Mouse (Mus musculus) T-helper 1 cell (primary cell): ENCODE results near the gene Cacna1i.

Source experiments
- in situ Hi-C: fragments of 300-600 bp; cut with MboI, MseI; formaldehyde crosslinking; loops from one replicate; pipeline ENCODE4 v1.15.1; 2025; ENCODE audit warnings: high pct_unique_total_duplicates

The Cacna1i gene

GRCm38 (mm10) chr15:80327743-80328540, 40.9 kb downstream of the Cacna1i start:
- in situ Hi-C loops: no loop called here

- in situ Hi-C loops: no loop called here
These were observed 43.2 kb downstream of the Cacna1i start for GRCm38 (mm10) chr15:80330276-80330675.

GRCm38 (mm10) chr15:80334766-80335165, 47.7 kb downstream of the Cacna1i start:
- in situ Hi-C loops: no loop called here

DNA sequence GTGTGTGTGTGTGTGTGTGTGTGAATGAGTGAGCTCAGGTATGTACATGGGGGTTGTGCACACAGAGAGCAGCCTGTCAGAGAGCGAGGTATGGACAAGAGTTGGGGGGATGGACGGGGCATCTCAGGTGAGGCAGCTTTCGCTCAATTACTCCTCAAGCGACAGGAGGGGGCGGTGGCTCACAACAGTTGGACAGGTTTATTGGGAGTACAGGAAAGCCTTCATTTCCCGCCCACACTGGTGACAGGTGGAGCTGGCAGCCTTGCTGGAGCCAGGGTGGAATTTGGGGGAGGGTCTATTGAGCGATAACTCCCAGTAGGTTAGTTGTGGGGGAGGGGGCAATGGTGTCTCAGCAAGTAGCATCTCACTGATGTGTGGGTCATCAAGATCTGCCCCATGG, 48.2 kb downstream of the Cacna1i start:
- in situ Hi-C loops: no loop called here

- in situ Hi-C loops: no loop called here
These were observed 53.3 kb downstream of the Cacna1i start for GRCm38 (mm10) chr15:80340348-80340747.

GRCm38 (mm10) chr15:80342394-80342793, 55.4 kb downstream of the Cacna1i start:
- in situ Hi-C loops: no loop called here

- in situ Hi-C loops: no loop called here
These were observed 56.0 kb downstream of the Cacna1i start for GRCm38 (mm10) chr15:80343031-80343430.

DNA sequence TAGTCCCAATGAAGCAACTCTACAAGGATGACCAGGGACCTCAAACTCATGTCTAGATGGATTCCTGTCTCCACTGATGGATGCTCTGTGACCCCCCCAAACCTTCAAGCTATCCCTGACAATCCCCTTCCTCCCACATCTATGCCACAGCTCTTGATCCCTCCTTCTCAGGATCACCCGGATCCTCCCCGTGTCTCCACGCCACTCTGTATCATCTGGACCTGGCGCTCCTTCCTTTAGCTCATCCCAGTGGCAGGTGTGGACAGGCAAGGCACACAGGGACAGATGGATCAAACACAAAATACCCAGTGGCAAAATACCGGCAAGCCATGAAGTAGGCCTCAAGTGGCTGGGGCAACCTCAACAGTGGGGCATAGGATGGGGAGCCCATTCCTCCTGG, 56.7 kb downstream of the Cacna1i start:
- in situ Hi-C loops: no loop called here

DNA sequence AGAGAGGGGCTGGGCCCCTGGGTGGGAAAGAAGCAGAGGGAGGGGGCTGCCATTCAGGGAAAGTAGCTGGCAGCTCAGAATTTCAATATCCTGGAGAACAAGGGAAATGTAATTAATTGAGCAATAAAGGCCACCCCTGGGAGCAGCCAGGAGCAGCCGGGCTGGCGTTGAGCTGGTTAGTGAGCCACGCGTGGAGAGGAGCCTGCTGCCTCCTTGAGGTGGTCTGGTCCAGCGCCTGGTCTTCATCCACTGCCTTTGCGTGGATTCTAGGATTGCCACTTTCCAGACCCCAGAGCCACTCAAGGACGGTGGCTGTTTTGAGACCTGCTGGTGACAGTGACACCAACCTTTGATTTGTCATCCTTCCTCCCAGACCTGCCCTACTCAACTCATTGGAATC, 59.5 kb downstream of the Cacna1i start:
- in situ Hi-C loops: loop anchor here (5.0 kb wide), 1 partner anchor 71 kb away; no protein-coding TSS in a partner anchor

DNA sequence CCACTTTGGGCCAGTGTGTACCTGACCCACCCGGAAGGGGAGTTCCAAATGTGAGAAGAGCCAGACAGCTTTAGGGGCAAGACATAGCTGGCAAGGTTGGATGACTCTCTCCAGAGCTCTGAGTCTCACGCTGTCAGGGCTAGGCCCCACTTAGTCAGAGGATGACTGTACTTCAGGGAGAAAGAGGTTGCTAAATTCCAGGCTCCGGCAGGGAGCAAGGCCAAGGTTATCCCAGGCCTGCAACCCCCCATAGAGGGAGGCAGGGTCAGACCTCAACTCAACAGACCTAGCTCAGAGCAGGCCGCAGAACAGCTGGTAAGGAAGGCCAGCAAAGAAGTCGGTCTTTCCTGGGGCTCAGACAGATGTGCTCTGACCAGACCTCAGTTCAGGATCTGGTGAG, 63.4 kb downstream of the Cacna1i start:
- in situ Hi-C loops: no loop called here

- in situ Hi-C loops: no loop called here
These were observed 71.8 kb downstream of the Cacna1i start for GRCm38 (mm10) chr15:80358798-80359197.

DNA sequence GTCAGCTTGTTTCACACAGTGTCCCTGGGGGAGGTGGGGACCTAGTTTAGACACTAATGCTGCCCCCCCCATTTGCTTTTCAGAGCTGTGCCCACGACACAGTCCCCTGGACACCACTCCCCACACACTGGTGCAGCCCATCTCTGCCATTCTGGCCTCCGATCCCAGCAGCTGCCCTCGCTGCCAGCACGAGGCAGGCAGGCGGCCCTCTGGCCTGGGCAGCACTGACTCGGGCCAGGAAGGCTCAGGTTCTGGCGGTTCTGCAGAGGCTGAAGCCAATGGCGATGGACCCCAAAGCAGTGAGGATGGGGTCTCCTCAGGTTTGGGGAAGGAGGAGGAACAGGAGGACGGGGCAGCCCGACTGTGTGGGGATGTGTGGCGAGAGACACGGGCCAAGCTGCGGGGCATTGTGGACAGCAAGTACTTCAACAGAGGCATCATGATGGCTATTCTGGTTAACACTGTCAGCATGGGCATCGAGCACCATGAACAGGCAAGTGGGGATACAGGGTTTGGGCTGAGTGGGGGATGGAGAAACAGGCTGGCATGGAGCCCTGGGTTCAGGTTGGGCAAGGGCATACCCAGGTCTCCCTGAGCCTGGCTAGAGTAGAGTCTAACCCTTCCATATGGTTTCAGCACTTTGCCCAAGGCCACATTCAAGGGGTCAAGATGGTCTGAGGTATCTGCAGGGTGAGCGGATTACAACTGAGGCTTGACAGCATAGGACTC, 74.9 kb downstream of the Cacna1i start:
- in situ Hi-C loops: no loop called here

DNA sequence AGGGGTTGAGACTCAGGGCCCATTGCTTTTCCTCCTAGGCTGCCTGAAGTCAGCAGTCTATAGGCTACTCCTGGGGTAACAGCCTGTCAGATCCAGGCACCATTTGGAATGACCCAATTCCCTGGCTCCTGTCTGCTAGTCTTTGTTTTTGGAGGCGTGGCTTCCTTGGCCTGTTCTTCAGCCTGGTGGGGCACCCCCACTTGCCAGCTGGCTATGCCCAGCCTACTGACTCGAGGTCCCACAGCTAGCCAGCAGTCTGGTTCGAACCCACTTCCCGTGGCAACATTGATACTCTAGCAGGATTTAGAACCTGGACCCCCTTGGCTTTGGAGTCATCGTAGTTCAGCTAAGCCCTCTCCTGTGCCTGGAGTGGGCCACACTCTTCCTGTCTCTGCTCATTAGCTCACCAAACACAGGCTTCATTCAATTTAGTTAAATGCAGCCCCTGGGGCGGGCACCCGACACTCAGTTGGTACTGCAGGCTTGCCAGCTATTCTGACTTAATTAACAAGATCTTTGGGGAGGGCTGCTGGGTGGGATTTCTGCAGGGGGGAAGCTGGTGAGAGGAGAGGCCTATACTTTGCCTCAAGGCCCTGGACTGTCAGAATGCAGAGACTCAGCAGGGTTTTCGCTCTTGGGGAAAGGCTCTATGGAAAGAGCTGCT, 75.6 kb downstream of the Cacna1i start:
- in situ Hi-C loops: no loop called here

- in situ Hi-C loops: no loop called here
These were observed 77.0 kb downstream of the Cacna1i start for GRCm38 (mm10) chr15:80363821-80364715.

DNA sequence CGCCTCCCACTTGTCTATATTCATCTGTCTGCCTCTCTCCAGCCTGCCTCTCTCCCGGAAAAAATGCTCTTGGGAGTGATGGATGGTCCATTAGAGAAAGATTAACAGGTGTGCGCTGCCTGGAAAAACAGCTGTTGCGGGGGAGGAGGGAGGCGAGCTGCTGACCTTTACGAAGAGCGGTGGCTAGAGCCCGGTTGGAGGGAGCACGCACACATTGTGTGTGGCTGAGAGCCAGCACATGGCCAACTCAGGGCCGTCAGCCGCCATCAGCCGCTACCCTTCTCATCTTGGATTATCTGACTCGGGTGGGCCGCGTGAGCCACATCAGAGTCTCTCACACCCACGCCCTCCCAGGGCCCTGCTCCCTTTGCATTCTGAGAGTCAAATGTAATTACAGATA, 79.9 kb downstream of the Cacna1i start:
- in situ Hi-C loops: no loop called here

DNA sequence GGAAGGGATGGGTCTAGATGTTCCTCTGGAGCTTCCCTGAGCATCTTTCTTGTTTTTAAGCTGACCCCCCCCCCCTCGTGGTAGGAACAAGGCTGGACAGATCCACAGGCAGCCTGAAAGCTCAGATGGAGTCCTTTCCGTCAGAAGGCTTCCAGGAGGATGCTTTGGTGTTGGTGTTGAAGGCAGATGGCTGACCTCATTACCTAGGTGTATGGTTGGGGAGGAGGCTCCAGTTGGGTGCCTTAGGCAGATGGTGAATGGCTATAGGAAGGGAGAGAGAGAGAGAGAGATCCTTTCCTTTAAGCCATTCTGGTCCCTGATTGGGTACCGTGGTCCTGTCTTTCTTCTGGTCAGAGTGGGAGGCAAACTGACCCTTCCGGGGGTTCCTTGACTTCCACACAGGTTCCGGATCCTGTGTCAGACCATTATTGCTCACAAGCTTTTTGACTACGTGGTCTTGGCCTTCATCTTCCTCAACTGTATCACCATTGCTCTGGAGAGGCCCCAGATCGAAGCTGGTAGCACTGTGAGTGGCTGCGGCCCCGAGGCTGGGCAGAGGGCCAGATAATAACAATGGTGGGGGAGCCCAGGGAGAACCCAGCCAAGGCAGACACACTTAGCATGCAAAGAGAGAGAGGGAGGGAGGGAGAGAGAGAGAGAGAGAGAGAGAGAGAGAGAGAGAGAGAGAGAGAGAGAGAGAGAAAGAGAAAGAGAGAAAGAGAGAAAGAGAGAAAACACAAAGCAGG, 86.4 kb downstream of the Cacna1i start:
- in situ Hi-C loops: no loop called here

- in situ Hi-C loops: no loop called here
These were observed 87.8 kb downstream of the Cacna1i start for GRCm38 (mm10) chr15:80374854-80375253.

DNA sequence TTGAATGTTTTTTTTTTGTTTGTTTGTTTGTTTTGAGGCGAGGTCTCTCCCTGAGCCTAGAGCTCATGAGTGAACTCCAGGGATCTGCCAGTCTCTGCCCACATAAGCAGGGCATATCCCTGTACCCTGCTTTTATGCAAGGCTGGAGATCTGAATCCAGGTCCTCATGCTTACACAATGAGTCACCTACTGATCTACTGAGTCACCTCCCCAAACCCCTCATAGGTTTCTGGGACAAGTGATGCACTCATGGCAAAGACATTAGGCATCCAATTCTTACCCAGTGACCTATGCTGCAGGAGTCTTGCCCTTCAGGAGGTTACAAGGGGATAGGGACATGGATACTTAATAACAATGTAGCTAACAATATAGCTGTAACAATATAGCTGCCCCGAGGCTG, 100.1 kb downstream of the Cacna1i start:
- in situ Hi-C loops: no loop called here

DNA sequence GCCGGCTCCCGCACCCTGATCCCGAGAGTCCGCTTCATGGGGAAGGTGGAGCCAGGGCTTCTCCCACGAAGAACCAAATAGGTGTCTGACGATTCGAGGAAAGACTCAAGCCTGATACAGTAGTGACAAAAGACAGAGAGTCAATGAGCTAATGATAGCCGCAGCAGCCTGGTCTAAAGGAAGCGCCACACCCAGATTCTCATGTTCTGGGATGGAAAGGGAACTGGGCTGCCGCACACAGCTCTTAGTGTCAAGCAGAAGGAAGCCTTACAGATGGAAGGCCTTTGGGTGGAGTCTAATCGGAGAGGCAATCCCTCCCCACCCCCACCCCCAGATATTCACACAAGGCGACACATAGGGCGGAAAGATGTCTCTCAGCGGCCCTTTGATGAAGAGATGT, 104.8 kb downstream of the Cacna1i start:
- in situ Hi-C loops: no loop called here

- in situ Hi-C loops: no loop called here
These were observed 108.0 kb downstream of the Cacna1i start for GRCm38 (mm10) chr15:80395035-80395434.

DNA sequence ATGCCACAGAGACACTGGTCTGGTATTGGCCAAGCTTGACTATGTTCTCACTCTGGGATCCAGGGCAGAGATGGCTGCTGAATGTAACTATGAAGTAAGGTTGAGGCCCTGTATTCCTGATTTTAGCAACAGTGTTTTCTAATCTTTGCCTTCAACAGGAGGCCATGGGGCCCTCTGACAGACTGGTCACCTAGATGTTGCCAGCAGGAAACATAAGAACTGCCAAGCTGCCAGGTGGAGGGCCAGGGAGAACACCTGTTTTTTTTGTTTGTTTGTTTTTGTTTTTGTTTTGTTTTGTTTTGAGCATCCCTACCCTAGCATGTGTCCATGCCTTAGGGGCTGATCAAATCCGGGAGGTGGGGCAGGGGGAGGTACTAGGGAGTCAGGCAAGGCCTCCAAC, 112.4 kb downstream of the Cacna1i start:
- in situ Hi-C loops: no loop called here
